Mouse (Mus musculus): Measurements from ENCODE around the gene Arhgef16.

Arhgef16 gene

DNA sequence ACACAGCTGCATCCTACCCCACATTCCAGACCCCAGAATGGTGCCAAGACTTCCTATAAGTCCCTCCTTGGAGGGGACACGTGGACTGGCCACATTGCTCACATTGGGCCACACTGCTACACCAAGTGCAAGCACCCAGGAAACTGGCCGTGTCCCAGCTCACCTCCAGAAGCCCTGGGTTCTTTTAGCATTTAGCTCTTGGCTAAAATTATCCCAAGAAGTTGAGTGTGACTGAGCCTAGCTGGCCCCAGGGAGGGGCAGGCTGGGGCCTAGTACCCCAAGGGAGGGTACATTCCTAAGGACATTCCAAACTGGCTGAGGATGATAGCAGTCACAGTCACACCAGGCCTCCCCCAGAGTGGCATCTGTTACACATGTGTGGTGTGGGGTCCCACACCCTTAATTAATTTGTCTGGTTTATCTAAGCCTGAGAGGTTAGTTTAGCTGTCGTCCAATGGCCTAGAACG lies 7.7 kb downstream of the Arhgef16 start:
- peak; percentile 39 for DNase-seq (ENCODE audit: low spot score)

- no peak for DNase-seq (ENCODE audit: low spot score)
These were observed 17.8 kb downstream of the Arhgef16 start for GRCm38 (mm10) chr4:154283671-154284070.

- DNase-seq (ENCODE audit: low spot score), result no peak
These were observed 22.0 kb downstream of the Arhgef16 start for GRCm38 (mm10) chr4:154279481-154279880.

GRCm38 (mm10) chr4:154273000-154273399 lies 28.5 kb downstream of the Arhgef16 start:
- DNase-seq (ENCODE audit: low spot score), result peak; percentile 88

- peak; percentile 35 for DNase-seq (ENCODE audit: low spot score)
These were observed 32.0 kb downstream of the Arhgef16 start for GRCm38 (mm10) chr4:154269520-154269919.

DNA sequence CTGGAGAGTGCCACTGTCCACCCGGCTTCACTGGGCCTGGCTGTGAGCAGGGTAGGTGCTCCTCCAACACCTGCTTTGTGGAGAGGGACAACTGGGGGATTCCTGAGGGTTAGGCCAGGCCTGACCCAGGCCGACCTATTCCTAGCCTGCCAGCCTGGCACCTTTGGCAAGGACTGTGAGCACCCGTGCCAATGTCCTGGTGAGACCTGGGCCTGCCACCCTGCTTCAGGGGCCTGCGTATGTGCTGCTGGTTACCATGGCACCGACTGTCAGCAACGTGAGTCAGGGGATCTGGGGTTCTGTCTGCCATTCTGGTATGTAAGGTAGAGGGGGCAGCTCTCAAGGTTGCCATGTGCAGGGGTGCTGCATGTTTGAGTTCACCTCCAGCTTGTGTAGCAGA lies 34.0 kb downstream of the Arhgef16 start:
- no peak for DNase-seq (ENCODE audit: low spot score)

DNA sequence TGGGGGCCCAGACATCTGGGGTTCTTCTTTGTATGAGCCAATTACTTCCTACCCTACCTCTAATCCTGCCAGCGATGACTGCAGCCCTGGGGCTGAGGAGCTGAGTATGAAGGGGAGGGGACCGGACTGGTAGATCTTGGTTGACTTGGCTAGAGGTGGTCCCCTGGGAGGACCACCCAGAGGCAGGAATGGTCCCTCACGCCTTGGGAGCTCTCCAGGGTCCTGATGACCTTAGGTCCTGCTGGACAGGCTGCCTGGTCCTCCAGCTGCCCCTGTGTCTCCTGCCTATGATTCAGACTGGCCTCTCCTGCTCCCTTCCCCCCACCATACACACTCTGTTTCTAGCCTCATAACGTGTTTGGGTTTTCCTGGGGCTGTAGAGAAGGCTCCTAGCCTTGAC lies 39.4 kb downstream of the Arhgef16 start:
- peak; percentile 55 for DNase-seq (ENCODE audit: low spot score)

DNA sequence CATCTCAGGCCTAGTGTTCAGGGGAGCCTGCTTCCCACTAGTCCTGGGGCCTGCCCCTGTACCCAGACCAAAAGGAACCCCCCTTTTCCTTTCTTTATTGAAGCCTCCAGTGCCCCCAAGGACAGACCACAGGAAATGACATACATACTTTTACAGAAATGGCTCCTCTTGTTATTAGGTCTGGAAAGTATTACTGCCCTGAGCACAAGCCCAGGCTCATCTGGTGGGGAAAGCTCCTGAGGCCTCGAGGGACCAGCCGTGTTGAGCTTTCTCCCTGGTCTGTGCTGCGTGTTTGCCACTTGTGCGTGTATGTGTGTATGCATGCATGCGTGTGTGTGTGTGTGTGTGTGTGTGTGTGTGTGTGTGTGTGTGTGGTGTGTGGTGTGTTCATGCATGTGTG lies 40.7 kb downstream of the Arhgef16 start:
- DNase-seq (ENCODE audit: low spot score), result no peak

DNA sequence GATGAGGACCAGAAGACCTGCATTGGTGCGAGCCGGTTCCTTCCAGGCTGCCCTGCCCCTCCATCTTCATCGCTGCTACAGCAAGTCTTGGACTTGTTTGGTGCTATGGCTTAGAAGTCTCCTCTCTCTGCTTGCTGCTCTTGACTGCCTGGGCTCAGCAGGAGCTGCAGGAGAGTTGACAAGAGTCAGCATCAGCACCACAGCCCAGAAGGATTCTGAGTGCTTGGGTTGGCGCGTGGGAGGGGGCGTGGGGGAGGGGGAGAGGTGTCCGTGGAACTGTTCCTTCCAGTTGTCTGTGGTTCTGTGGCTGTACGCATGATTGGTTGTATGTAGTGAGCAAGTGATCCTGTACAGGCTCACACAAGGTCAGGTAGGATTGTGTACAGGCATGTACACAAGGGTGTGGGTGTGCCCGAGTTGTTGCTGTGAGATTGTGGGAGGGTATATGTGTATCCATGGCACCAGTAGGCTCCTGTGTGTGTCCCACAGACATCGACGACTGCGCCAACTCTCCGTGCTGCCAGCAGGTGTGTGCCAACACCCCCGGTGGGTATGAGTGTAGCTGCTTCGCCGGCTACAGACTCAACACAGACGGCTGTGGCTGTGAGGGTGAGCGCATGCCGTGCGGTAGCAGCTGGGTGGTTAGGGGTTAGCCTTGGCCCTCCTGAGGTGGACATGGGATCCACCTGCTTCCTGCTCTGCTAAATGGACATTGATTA lies 48.8 kb downstream of the Arhgef16 start:
- no peak for DNase-seq (ENCODE audit: low spot score)

DNA sequence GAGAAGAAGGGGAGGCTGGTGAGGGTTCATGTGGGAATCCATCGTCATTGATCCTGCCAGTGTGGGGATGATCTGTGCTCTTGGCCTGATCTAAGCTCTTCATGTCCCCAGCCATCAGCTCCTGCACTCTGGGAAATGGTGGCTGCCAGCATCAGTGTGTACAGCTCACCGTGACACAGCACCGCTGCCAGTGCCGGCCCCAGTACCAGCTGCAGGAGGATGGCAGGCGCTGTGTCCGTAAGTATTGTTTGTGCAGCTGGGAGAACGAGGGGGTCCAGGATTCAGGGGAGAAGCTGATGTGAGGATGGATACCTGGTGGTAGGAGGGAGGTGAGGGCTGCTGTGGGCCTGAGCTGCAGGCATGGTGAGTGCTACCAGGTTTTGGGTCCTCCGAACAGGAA lies 52.2 kb downstream of the Arhgef16 start:
- no peak for DNase-seq (ENCODE audit: low spot score)

DNA sequence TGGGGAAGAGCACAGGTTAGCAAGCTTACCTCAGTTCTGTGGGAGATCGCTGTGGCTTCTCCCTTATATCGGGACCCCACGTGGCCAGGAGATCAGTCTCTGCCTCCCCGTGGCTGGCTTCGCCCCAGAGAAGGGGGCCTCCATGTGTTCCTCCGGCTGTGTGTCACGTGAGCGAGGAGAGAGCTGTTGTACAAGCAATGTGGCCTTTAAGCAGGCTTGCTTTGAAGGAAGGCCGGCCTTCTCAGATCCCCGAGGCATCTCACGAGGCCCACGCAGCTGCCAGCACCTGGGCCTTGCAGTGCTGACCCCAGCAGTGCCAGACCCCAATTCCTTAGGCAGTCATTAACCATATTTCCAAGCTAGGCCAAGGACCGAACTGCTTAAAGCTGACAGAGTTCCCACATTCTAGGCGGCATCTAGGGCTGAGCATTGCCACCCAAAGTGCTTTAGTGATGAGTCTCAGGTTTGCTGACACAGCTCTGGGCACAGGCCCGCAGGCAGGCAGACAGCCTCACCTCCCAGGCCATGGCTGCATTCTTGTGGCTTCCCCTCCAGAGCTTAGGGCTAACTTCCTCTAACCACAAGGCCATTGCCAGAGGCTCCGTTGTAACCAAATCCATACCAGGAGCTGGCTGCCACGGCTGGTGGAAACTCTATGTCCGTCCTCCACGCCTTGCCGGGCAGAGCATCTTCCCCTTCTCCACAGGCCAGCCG lies 53.2 kb downstream of the Arhgef16 start:
- no peak for DNase-seq (ENCODE audit: low spot score)

DNA sequence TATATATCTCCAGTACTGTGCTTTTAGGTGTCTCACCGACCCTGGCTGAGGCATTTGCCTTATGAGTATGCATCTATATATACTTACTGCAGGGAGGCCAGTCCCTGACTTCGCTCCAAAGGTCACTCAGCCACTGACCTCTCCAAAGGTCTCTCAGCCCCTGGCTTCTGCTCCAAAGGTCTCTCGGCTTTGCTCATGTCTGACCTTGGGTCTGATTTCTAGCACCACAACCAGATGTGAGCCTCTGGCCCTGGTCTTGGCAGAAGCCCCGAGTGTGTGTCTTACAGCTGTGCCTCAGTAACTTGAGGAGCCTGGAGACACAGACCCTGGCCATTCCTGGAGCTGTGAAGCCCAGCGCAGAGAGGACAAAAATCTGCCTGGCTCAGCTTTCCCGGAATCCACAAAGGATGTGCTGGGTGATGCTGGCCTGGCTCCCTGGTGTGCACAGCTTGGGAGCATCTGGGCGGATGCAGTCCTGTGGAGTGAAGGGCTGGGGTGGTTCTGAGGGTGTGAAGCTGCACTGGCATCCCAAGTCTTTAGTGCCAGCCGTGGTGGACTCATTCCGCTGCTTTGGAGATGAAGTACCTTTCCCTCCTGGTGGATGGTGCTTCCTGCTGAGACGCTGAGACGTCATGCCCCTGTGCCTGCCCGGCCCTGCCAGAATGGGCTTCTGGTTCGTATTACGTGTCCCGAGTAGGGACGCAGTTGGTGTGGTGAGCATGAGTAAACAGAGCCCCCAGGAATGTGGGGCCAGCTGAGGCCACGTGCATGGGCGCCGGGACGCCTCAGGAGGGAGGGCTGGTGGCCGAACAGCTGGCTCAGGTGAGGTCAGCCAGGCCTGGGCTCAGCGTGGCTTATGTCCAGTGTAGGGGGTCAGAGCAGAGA lies 54.0 kb downstream of the Arhgef16 start:
- peak; percentile 41 for DNase-seq (ENCODE audit: low spot score)

- DNase-seq (ENCODE audit: low spot score), result peak; percentile 94
These were observed 55.1 kb downstream of the Arhgef16 start for GRCm38 (mm10) chr4:154246115-154247040.

- no peak for DNase-seq (ENCODE audit: low spot score)
These were observed 56.1 kb downstream of the Arhgef16 start for GRCm38 (mm10) chr4:154245342-154245741.

- no peak for DNase-seq (ENCODE audit: low spot score)
These were observed 60.9 kb downstream of the Arhgef16 start for GRCm38 (mm10) chr4:154240608-154241007.

DNA sequence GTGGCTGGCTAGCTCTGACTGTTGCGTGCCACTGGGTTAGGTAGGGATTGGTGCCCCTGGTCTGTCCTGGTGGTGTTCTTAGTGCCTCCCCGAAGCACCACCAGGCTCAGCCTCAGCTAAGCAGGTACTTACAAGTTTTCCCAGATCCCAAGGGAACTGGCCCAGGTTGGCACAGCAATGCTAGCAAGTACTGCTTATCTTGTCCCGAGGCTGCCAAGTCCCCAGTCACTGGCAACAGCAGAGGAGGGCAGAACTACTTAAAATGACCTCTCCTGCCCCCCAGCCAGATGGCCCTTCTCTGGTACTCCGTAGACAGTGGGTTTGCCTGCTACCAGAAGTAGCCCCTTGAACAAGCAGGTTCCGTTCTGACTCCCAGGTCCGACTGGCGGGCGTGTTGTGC lies 62.3 kb downstream of the Arhgef16 start:
- no peak for DNase-seq (ENCODE audit: low spot score)

- peak; percentile 67 for DNase-seq (ENCODE audit: low spot score)
These were observed 64.2 kb downstream of the Arhgef16 start for GRCm38 (mm10) chr4:154237306-154237705.

- peak; percentile 51 for DNase-seq (ENCODE audit: low spot score)
These were observed 64.6 kb downstream of the Arhgef16 start for GRCm38 (mm10) chr4:154236893-154237292.

GRCm38 (mm10) chr4:154236001-154236400 lies 65.5 kb downstream of the Arhgef16 start:
- no peak for DNase-seq (ENCODE audit: low spot score)

DNA sequence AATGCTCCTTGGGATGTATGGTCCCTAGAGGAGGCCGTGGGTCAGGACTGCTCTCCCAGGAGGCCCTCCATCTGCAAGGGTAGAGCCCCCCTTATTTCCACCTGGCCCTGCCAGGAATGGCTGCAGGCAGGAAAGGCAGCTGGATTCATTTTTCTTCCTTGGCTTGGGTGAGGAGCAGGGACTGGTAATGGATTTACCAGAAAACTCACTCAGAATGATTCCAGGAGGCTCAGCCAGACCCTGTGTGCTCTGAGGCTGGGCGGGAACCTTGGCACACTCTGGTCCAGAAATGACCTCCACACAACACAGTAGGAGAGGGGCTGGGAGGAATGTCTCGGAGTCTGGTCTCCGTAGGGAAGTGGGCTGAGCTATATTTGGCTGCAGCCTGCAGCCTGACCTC lies 69.2 kb downstream of the Arhgef16 start:
- no peak for DNase-seq (ENCODE audit: low spot score)

- no peak for DNase-seq (ENCODE audit: low spot score)
These were observed 70.1 kb downstream of the Arhgef16 start for GRCm38 (mm10) chr4:154231380-154231779.
